Mouse (Mus musculus): ENCODE measurements around the gene Picalm. TPM values are rescaled to one million over a fixed set of nuclear protein-coding genes. Genes with fewer than 3 reads are reported as not detected.

Picalm gene
- polyA plus RNA-seq, 1 experiment from 2014 or later = 44.2 TPM

- Histone ChIP-seq H3K27ac (no peak overlapping the region), H3K4me2 (replicated peaks) (no peak overlapping the region), H3K4me3 (no peak overlapping the region), H3K4me1 (no peaks in the 10 kb centered on the region), H3K36me3 (no peaks in the 10 kb centered on the region), H3K9ac (no peak overlapping the region), H3K27me3 (replicated peaks) (no peaks in the 10 kb centered on the region), H3K9me3 (no peaks in the 10 kb centered on the region)
- 81% methylated on average over 4 of the region's 4 CpGs for WGBS
- no peak for ATAC-seq (ENCODE audit: low FRiP score, low read depth)
These were observed 8.3 kb downstream of the Picalm start for GRCm38 (mm10) chr7:90138359-90138758.

GRCm38 (mm10) chr7:90140290-90140689, 10.3 kb downstream of the Picalm start:
- Histone ChIP-seq H3K4me2 (replicated peaks) (no peak overlapping the region), H3K9ac (no peak overlapping the region)
- ATAC-seq (ENCODE audit: low FRiP score, low read depth) = no peak

GRCm38 (mm10) chr7:90144275-90144674, 14.3 kb downstream of the Picalm start:
- Histone ChIP-seq H3K27me3 (replicated peaks) (no peaks in the 10 kb centered on the region), H3K27ac (no peak overlapping the region), H3K4me1 (peaks cover 5% of the 10 kb centered on the region; the same call in 1 of the 2 replicates), H3K4me3 (no peak overlapping the region), H3K36me3 (no peaks in the 10 kb centered on the region), H3K9ac (no peak overlapping the region), H3K4me2 (replicated peaks) (no peak overlapping the region), H3K9me3 (no peaks in the 10 kb centered on the region)
- WGBS = 96% methylated on average over 2 of the region's 2 CpGs
- no peak for ATAC-seq (ENCODE audit: low FRiP score, low read depth)

More at GRCm38 (mm10) chr7:90140290-90140689, 10.3 kb downstream of the Picalm start:
- H3K36me3 ChIP-seq = no peaks in the 10 kb centered on the region
- no peaks in the 10 kb centered on the region for H3K4me1 ChIP-seq
- H3K27me3 ChIP-seq (replicated peaks) = no peaks in the 10 kb centered on the region
- H3K4me3 ChIP-seq = no peak overlapping the region
- no peaks in the 10 kb centered on the region for H3K9me3 ChIP-seq
- H3K27ac ChIP-seq = no peak overlapping the region
- WGBS = 82% methylated on average over 3 of the region's 3 CpGs

GRCm38 (mm10) chr7:90144971-90145370, 15.0 kb downstream of the Picalm start:
- ATAC-seq (ENCODE audit: low FRiP score, low read depth) = no peak

GRCm38 (mm10) chr7:90145376-90145775, 15.4 kb downstream of the Picalm start:
- no peaks in the 10 kb centered on the region for H3K36me3 ChIP-seq
- H3K9ac ChIP-seq = no peak overlapping the region
- H3K27ac ChIP-seq = no peak overlapping the region
- no peaks in the 10 kb centered on the region for H3K27me3 ChIP-seq (replicated peaks)
- H3K4me1 ChIP-seq = peaks cover 5% of the 10 kb centered on the region; the same call in 1 of the 2 replicates
- no peak for ATAC-seq (ENCODE audit: low FRiP score, low read depth)
- no peaks in the 10 kb centered on the region for H3K9me3 ChIP-seq
- H3K4me2 ChIP-seq (replicated peaks) = no peak overlapping the region
- H3K4me3 ChIP-seq = no peak overlapping the region

More at GRCm38 (mm10) chr7:90144971-90145370, 15.0 kb downstream of the Picalm start:
- Histone ChIP-seq H3K4me2 (replicated peaks) (no peak overlapping the region), H3K9ac (no peak overlapping the region), H3K4me1 (peaks cover 5% of the 10 kb centered on the region; the same call in 1 of the 2 replicates), H3K9me3 (no peaks in the 10 kb centered on the region), H3K4me3 (no peak overlapping the region), H3K36me3 (no peaks in the 10 kb centered on the region), H3K27me3 (replicated peaks) (no peaks in the 10 kb centered on the region), H3K27ac (no peak overlapping the region)
- 88% methylated on average over 2 of the region's 2 CpGs for WGBS

GRCm38 (mm10) chr7:90145897-90146296, 15.9 kb downstream of the Picalm start:
- Histone ChIP-seq H3K4me1 (peaks cover 5% of the 10 kb centered on the region; the same call in 1 of the 2 replicates), H3K27me3 (replicated peaks) (no peaks in the 10 kb centered on the region), H3K36me3 (no peaks in the 10 kb centered on the region), H3K9ac (no peak overlapping the region), H3K4me3 (no peak overlapping the region), H3K9me3 (no peaks in the 10 kb centered on the region), H3K27ac (no peak overlapping the region), H3K4me2 (replicated peaks) (no peak overlapping the region)
- 64% methylated on average over 4 of the region's 4 CpGs for WGBS
- no peak for ATAC-seq (ENCODE audit: low FRiP score, low read depth)

GRCm38 (mm10) chr7:90146321-90146720, 16.3 kb downstream of the Picalm start:
- Histone ChIP-seq H3K4me1 (peaks cover 5% of the 10 kb centered on the region; the same call in 1 of the 2 replicates), H3K27ac (no peak overlapping the region), H3K9me3 (no peaks in the 10 kb centered on the region), H3K36me3 (no peaks in the 10 kb centered on the region), H3K9ac (no peak overlapping the region), H3K4me3 (no peak overlapping the region), H3K27me3 (replicated peaks) (no peaks in the 10 kb centered on the region), H3K4me2 (replicated peaks) (no peak overlapping the region)
- 88% methylated on average over 1 of the region's 1 CpGs for WGBS
- ATAC-seq (ENCODE audit: low FRiP score, low read depth) = no peak

GRCm38 (mm10) chr7:90148023-90148422, 18.0 kb downstream of the Picalm start:
- Histone ChIP-seq H3K27ac (no peak overlapping the region), H3K36me3 (no peaks in the 10 kb centered on the region), H3K9me3 (no peaks in the 10 kb centered on the region), H3K4me1 (peaks cover 5% of the 10 kb centered on the region; the same call in 1 of the 2 replicates), H3K4me2 (replicated peaks) (no peak overlapping the region), H3K9ac (no peak overlapping the region), H3K27me3 (replicated peaks) (no peaks in the 10 kb centered on the region), H3K4me3 (no peak overlapping the region)
- 96% methylated on average over 2 of the region's 2 CpGs for WGBS
- ATAC-seq (ENCODE audit: low FRiP score, low read depth) = no peak

- no peak overlapping the region for H3K4me3 ChIP-seq
- ATAC-seq (ENCODE audit: low FRiP score, low read depth) = no peak
- H3K27me3 ChIP-seq (replicated peaks) = no peaks in the 10 kb centered on the region
- H3K27ac ChIP-seq = no peak overlapping the region
- H3K9ac ChIP-seq = no peak overlapping the region
- H3K36me3 ChIP-seq = no peaks in the 10 kb centered on the region
- 72% methylated on average over 1 of the region's 1 CpGs for WGBS
- no peak overlapping the region for H3K4me2 ChIP-seq (replicated peaks)
- H3K4me1 ChIP-seq = peaks cover 5% of the 10 kb centered on the region; the same call in 1 of the 2 replicates
- H3K9me3 ChIP-seq = no peaks in the 10 kb centered on the region
These were observed 18.5 kb downstream of the Picalm start for GRCm38 (mm10) chr7:90148516-90148915.

GRCm38 (mm10) chr7:90150311-90150710, 20.3 kb downstream of the Picalm start:
- ATAC-seq (ENCODE audit: low FRiP score, low read depth) = peak; percentile 63; the same call in 1 of the 2 replicates
- H3K27ac ChIP-seq = no peak overlapping the region
- no peak overlapping the region for H3K4me2 ChIP-seq (replicated peaks)
- H3K36me3 ChIP-seq = no peaks in the 10 kb centered on the region
- H3K4me3 ChIP-seq = no peak overlapping the region
- 46% methylated on average over 2 of the region's 2 CpGs for WGBS
- peaks cover 5% of the 10 kb centered on the region; the same call in 1 of the 2 replicates for H3K4me1 ChIP-seq
- H3K9me3 ChIP-seq = no peaks in the 10 kb centered on the region
- no peak overlapping the region for H3K9ac ChIP-seq
- H3K27me3 ChIP-seq (replicated peaks) = no peaks in the 10 kb centered on the region

- Histone ChIP-seq H3K27me3 (replicated peaks) (no peaks in the 10 kb centered on the region), H3K4me3 (no peak overlapping the region), H3K36me3 (peaks cover 21% of the 10 kb centered on the region), H3K27ac (no peak overlapping the region), H3K4me2 (replicated peaks) (no peak overlapping the region), H3K4me1 (no peaks in the 10 kb centered on the region), H3K9ac (no peak overlapping the region), H3K9me3 (no peaks in the 10 kb centered on the region)
- no peak for ATAC-seq (ENCODE audit: low FRiP score, low read depth)
- WGBS = 92% methylated on average over 2 of the region's 2 CpGs
These were observed 28.0 kb downstream of the Picalm start for GRCm38 (mm10) chr7:90158034-90158433.

GRCm38 (mm10) chr7:90160598-90160997, 30.6 kb downstream of the Picalm start:
- no peaks in the 10 kb centered on the region for H3K27me3 ChIP-seq (replicated peaks)
- H3K4me3 ChIP-seq = no peak overlapping the region
- peaks cover 24% of the 10 kb centered on the region for H3K36me3 ChIP-seq
- no peak overlapping the region for H3K9ac ChIP-seq
- no peak for ATAC-seq (ENCODE audit: low FRiP score, low read depth)
- no peaks in the 10 kb centered on the region for H3K4me1 ChIP-seq
- H3K27ac ChIP-seq = no peak overlapping the region
- no peaks in the 10 kb centered on the region for H3K9me3 ChIP-seq
- no peak overlapping the region for H3K4me2 ChIP-seq (replicated peaks)
- WGBS = 94% methylated on average over 5 of the region's 5 CpGs

GRCm38 (mm10) chr7:90164276-90164675, 34.3 kb downstream of the Picalm start:
- Histone ChIP-seq H3K9ac (no peak overlapping the region), H3K4me3 (no peak overlapping the region), H3K4me2 (replicated peaks) (no peak overlapping the region), H3K9me3 (no peaks in the 10 kb centered on the region), H3K27me3 (replicated peaks) (no peaks in the 10 kb centered on the region), H3K36me3 (peaks cover 43% of the 10 kb centered on the region), H3K27ac (no peak overlapping the region), H3K4me1 (no peaks in the 10 kb centered on the region)
- no peak for ATAC-seq (ENCODE audit: low FRiP score, low read depth)
- 93% methylated on average over 1 of the region's 1 CpGs for WGBS
